9 mouse cellular contexts compared by ENCODE assay signal in genomic region chrX:166316552-166317375, GRCm38 (mm10).
DNase-seq lines count a peak whose midpoint lies in the region; ATAC-seq and TF ChIP-seq lines count a peak whose summit lies in the region.
"Had no signal": no experiment of that assay in that cellular context is flagged by ENCODE, and none has a peak within 500 bp of the region (broad histone marks: within the 10 kb centered on the region; RNA-seq: fewer than 3 reads in every experiment).

No protein-coding gene starts in this region.

- intact Hi-C loops in left cerebral cortex, adult 2 months (cut with DNase I), result loop anchor here (5.0 kb wide), 1 partner anchor 74 kb away; no protein-coding TSS in a partner anchor
- intact Hi-C loops in gastrocnemius, postnatal 36 days (cut with DNase I), result no loop called here

- H3K4me3 ChIP-seq in left cerebral cortex, adult 2 months, result no peak overlapping the region
- H3K4me3 ChIP-seq: megakaryocyte, embryonic 14.5 days had no signal

- DNase-seq in frontal cortex, postnatal 25 days (ENCODE audit: low spot score in 2 of 2), result no peak
- DNase-seq in fibroblast of lung, adult 2 months (ENCODE audit: low read depth), result peak; percentile 82
- DNase-seq in left cerebral cortex, adult 2 months (ENCODE audit: extremely low spot score in 1 of 2, low spot score in 2 of 2), result peak; percentile 22 to 29
- DNase-seq in right cerebral cortex, postnatal 10 days (ENCODE audit: low spot score in 2 of 2), result peak; percentile 69 to 81
- DNase-seq in gastrocnemius, postnatal 36 days, result no peak
- DNase-seq in kidney, postnatal 36 days, result no peak

- TF ChIP-seq CTCF in left cerebral cortex, adult 2 months (IDR thresholded peaks at IDR 0.05), result no peak

- peak overlapping the region; percentile 78 for H3K27ac ChIP-seq in left cerebral cortex, adult 2 months

- peak; percentile 69 for ATAC-seq in frontal cortex, adult (ENCODE audit: low TSS enrichment)
- ATAC-seq in monocyte, adult 5-6 weeks (replicated peaks; ENCODE audit: insufficient number of reproducible peaks, low FRiP score, low TSS enrichment, poor library complexity, severe bottlenecking), result no peak

Comparison
In these comparisons a context has a peak if more than half of its experiments do, and no peak if none do; other contexts are left out.
1. DNase-seq: peak in fibroblast of lung, adult 2 months (single experiment), left cerebral cortex, adult 2 months (2 of 2) and right cerebral cortex, postnatal 10 days (2 of 2); none in frontal cortex, postnatal 25 days (0 of 2), gastrocnemius, postnatal 36 days (0 of 2) and kidney, postnatal 36 days (0 of 2).